In the genomic region with DNA sequence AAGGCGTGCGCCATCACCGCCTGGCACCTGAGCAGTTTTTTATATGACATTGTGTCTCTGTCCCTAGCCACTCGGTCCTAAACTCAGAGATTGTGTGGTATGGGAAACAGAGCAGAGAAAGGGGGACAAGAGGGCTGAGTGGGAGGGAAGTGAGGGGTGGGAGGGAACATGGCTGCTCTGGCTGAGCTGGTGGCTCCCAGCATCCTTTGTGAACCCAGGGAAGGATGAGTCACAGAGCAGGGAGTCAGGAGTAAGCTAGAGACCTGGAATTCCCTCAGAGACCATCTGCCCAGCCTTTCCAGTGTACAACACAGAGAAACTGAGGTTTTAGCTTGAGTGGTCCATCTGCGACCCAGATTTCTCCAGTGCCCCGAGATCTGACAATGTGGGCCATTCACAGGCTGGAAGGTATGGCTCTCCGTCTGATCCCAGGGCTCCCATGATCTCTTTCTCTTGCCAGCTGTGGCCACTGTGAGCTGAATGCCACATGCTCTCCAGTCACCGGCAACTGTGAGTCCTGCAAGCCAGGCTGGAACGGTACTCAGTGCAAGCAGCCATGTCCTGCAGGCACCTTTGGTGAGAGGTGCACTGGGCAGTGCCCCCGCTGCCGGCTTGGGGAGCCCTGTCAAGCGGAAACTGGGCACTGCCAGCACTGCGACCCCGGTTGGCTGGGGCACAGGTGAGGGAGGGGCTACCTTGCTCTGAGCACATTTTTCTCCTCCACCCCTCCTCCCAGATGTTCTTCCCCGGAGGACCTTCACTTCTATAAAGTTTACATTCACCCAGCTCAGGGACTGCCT, we compare ENCODE assay signal across 22 mouse cellular contexts. TPM values are rescaled to one million over a fixed set of nuclear protein-coding genes. Genes with fewer than 3 reads are reported as not detected.
DNase-seq lines count a peak whose midpoint lies in the region; ATAC-seq and TF ChIP-seq lines count a peak whose summit lies in the region.
"Had no signal": no experiment of that assay in that cellular context is flagged by ENCODE, and none has a peak within 500 bp of the region (broad histone marks: within the 10 kb centered on the region; RNA-seq: fewer than 3 reads in every experiment).

No protein-coding gene starts in this region.

- H3K4me1 ChIP-seq in kidney, adult 2 months (ENCODE audit: control insufficient read depth, insufficient read depth, low read length), result no peaks in the 10 kb centered on the region
- H3K4me1 ChIP-seq in E14TG2a.4 (replicated peaks; ENCODE audit: low read depth, low read length), result peaks cover 20% of the 10 kb centered on the region
- no peaks in the 10 kb centered on the region; a peak in 1 of 4 replicates for H3K4me1 ChIP-seq in ES-E14 (ENCODE audit: control insufficient read depth in 2 of 2, insufficient read depth in 2 of 2, low read length in 2 of 2, poor library complexity in 1 of 2)
- H3K4me1 ChIP-seq in limb, embryonic 11.5 days (ENCODE audit: control insufficient read depth, insufficient read depth, low read length), result no peaks in the 10 kb centered on the region
- H3K4me1 ChIP-seq: embryonic facial prominence, embryonic 12.5 days; forebrain, embryonic 15.5 days; liver, embryonic 13.5 days had no signal

- no peak overlapping the region for H3K27ac ChIP-seq in kidney, adult 2 months (ENCODE audit: insufficient read depth, low read depth, low read length)
- no peak overlapping the region for H3K27ac ChIP-seq in ES-E14 (ENCODE audit: insufficient read depth, low read depth, low read length, poor library complexity, severe bottlenecking)
- no peak overlapping the region for H3K27ac ChIP-seq in limb, embryonic 11.5 days (replicated peaks; ENCODE audit: low read depth, low read length)
- H3K27ac ChIP-seq: embryonic facial prominence, embryonic 12.5 days; forebrain, embryonic 15.5 days; layer of hippocampus, adult 2 months; liver, embryonic 13.5 days; macrophage; midbrain, embryonic 10.5 days had no signal

- peak overlapping the region; percentile 7; the same call in 1 of the 2 replicates for H3K9ac ChIP-seq in ES-E14 (ENCODE audit: insufficient read depth, low read depth, low read length, poor library complexity, severe bottlenecking)
- peak overlapping the region; percentile 18; the same call in 1 of the 2 replicates for H3K9ac ChIP-seq in limb, embryonic 11.5 days (ENCODE audit: low read length)
- H3K9ac ChIP-seq: embryonic facial prominence, embryonic 12.5 days; forebrain, embryonic 15.5 days; liver, embryonic 13.5 days; lung, embryonic 14.5 days had no signal

- H3K9me3 ChIP-seq in E14TG2a.4 (ENCODE audit: low read length) (no peaks in the 10 kb centered on the region), ES-E14 (ENCODE audit: control insufficient read depth, insufficient read depth, low read depth, low read length) (no peaks in the 10 kb centered on the region)
- H3K9me3 ChIP-seq in limb, embryonic 11.5 days (ENCODE audit: control insufficient read depth, low read length), result no peaks in the 10 kb centered on the region
- H3K9me3 ChIP-seq: embryonic facial prominence, embryonic 12.5 days; forebrain, embryonic 15.5 days; liver, embryonic 13.5 days; midbrain, embryonic 10.5 days had no signal

- no peak for TF ChIP-seq CTCF in kidney, adult 2 months (conservative IDR thresholded peaks at IDR 0.05; ENCODE audit: insufficient read depth, insufficient read length, low read depth, low read length)
- TF ChIP-seq CTCF in E14TG2a.4 (conservative IDR thresholded peaks at IDR 0.05; ENCODE audit: low read length), result no peak

- peak; percentile 2 for TF ChIP-seq POLR2A in kidney, adult 2 months (IDR thresholded peaks at IDR 0.05; ENCODE audit: low read depth, low read length)

- H3K36me3 ChIP-seq in kidney, adult 2 months (ENCODE audit: control insufficient read depth, insufficient read depth, low read length), result no peaks in the 10 kb centered on the region
- no peaks in the 10 kb centered on the region for H3K36me3 ChIP-seq in E14TG2a.4 (ENCODE audit: insufficient read depth, low read length)
- H3K36me3 ChIP-seq in ES-E14 (ENCODE audit: control insufficient read depth, insufficient read depth, low read length, poor library complexity, severe bottlenecking), result no peaks in the 10 kb centered on the region
- H3K36me3 ChIP-seq in limb, embryonic 11.5 days (ENCODE audit: control insufficient read depth, insufficient read depth, low read length), result no peaks in the 10 kb centered on the region
- H3K36me3 ChIP-seq: forebrain, embryonic 15.5 days; liver, embryonic 13.5 days; midbrain, embryonic 10.5 days had no signal

- in situ Hi-C loops in ES-E14 (cut with MboI; ENCODE audit: low sequenced_read_pairs in 2 of 2, unreplicated experiment in 2 of 2), result no loop called here

- ATAC-seq in limb, embryonic 11.5 days (ENCODE audit: insufficient number of reproducible peaks, low FRiP score, low TSS enrichment, low read depth), result no peak
- ATAC-seq: forebrain, embryonic 15.5 days; hindbrain, embryonic 16.5 days had no signal

- H3K4me2 ChIP-seq in limb, embryonic 11.5 days (ENCODE audit: low read depth, severe bottlenecking), result no peak overlapping the region
- H3K4me2 ChIP-seq: embryonic facial prominence, embryonic 12.5 days; forebrain, embryonic 15.5 days; liver, embryonic 13.5 days; lung, embryonic 14.5 days had no signal

- no peak overlapping the region for H3K4me3 ChIP-seq in kidney, adult 2 months (ENCODE audit: insufficient read depth, low read depth, low read length)
- peak overlapping the region; percentile 64 for H3K4me3 ChIP-seq in E14TG2a.4 (replicated peaks; ENCODE audit: low read length)
- H3K4me3 ChIP-seq in ES-E14 (ENCODE audit: insufficient read depth in 1 of 2, low read depth in 1 of 2, low read length in 2 of 2, poor library complexity in 1 of 2, severe bottlenecking in 1 of 2), result peak overlapping the region; percentile 6 to 27; a peak in 2 of 4 replicates
- no peak overlapping the region for H3K4me3 ChIP-seq in limb, embryonic 11.5 days (ENCODE audit: low read depth, low read length)
- H3K4me3 ChIP-seq: embryonic facial prominence, embryonic 12.5 days; erythroblast, embryonic 14.5 days; forebrain, embryonic 15.5 days; layer of hippocampus, adult 2 months; liver, embryonic 13.5 days; midbrain, embryonic 10.5 days had no signal

- 56% methylated on average over 15 of the region's 15 CpGs for WGBS in kidney, adult 2 months
- WGBS in limb, embryonic 11.5 days, result 79% methylated on average over 15 of the region's 15 CpGs

- no peak for DNase-seq in kidney, adult 2 months
- DNase-seq in kidney, adult 11 months, result no peak
- DNase-seq in ES-E14 (ENCODE audit: low read depth, low spot score), result no peak
- no peak for DNase-seq in limb, embryonic 11.5 days (ENCODE audit: low spot score)
- DNase-seq in gastrocnemius, adult 18-20 months (ENCODE audit: low spot score), result no peak
- DNase-seq in gastrocnemius, postnatal 25 days, result no peak
- DNase-seq: cerebellum, adult 9-10 months; heart, postnatal 4 days; kidney, adult 9 months; layer of hippocampus, postnatal 36 days; liver, embryonic 13.5 days; lung, embryonic 14.5 days; thymus, postnatal 4 days had no signal

- no peaks in the 10 kb centered on the region for H3K27me3 ChIP-seq in kidney, adult 2 months (replicated peaks; ENCODE audit: control insufficient read depth, insufficient read depth, low read length)
- H3K27me3 ChIP-seq in E14TG2a.4 (ENCODE audit: insufficient read depth, low read length), result peaks cover 10% of the 10 kb centered on the region
- H3K27me3 ChIP-seq in limb, embryonic 11.5 days (ENCODE audit: control insufficient read depth, insufficient read depth, low read length), result no peaks in the 10 kb centered on the region
- H3K27me3 ChIP-seq: embryonic facial prominence, embryonic 12.5 days; forebrain, embryonic 15.5 days; liver, embryonic 13.5 days had no signal

TF ChIP-seq in ES-E14, 5 proteins besides CTCF, POLR2A, EP300 and RAD21:
- TF ChIP-seq HCFC1 (IDR thresholded peaks at IDR 0.05; ENCODE audit: borderline replicate concordance, insufficient read depth, low read length) (no peak), ZNF384 (IDR thresholded peaks at IDR 0.05; ENCODE audit: low read depth, low read length) (no peak), ZC3H11A (IDR thresholded peaks at IDR 0.05; ENCODE audit: borderline replicate concordance, low read depth, low read length) (no peak)

RNA-seq across cellular contexts. Expression of gene Scarf1, which starts 6.7 kb away (rescaled TPM):
- 13.3 and 17.3 TPM in 2 replicates for polyA plus RNA-seq in kidney, adult 2 months (2012; rRNA removed)
- total RNA-seq in ES-E14 (2012; rRNA removed), result 3.1 and 4.3 TPM in 2 replicates
- polyA plus RNA-seq in limb, embryonic 11.5 days (2014; fragmentation: Nextera tagmentation; extraction: Ambion mirVana), result 4.5 and 4.7 TPM in 2 replicates
- 1 to 10 TPM; 2.4 to 3.3 TPM for total RNA-seq in gastrocnemius, adult 18-20 months (2021)
- 1 to 10 TPM; 3.2 to 4.7 TPM for total RNA-seq in gastrocnemius, postnatal 25 days (2021)
- total RNA-seq: monocyte, adult 5-6 weeks had no signal

RNA-seq across cellular contexts. Expression of gene Rilp, which starts 10.1 kb away (rescaled TPM):
- polyA plus RNA-seq in kidney, adult 2 months (2012; rRNA removed), result 19.3 and 19.8 TPM in 2 replicates
- total RNA-seq in ES-E14 (2012; rRNA removed), result 0.79 and 0.89 TPM in 2 replicates
- 0.50 and 0.59 TPM in 2 replicates for polyA plus RNA-seq in limb, embryonic 11.5 days (2014; fragmentation: Nextera tagmentation; extraction: Ambion mirVana)
- 10 to 100 TPM; 31.5 to 32.4 TPM for total RNA-seq in gastrocnemius, adult 18-20 months (2021)
- total RNA-seq in gastrocnemius, postnatal 25 days (2021), result 10 to 100 TPM; 39.2 to 42.8 TPM

RNA-seq across cellular contexts. Expression of gene Slc43a2, which starts 11.5 kb away (rescaled TPM):
- 148 and 174 TPM in 2 replicates for polyA plus RNA-seq in kidney, adult 2 months (2012; rRNA removed)
- 24.8 and 32.5 TPM in 2 replicates for total RNA-seq in ES-E14 (2012; rRNA removed)
- polyA plus RNA-seq in limb, embryonic 11.5 days (2014; fragmentation: Nextera tagmentation; extraction: Ambion mirVana), result 4.0 and 4.2 TPM in 2 replicates
- 10 to 100 TPM; 24.0 to 32.2 TPM for total RNA-seq in gastrocnemius, adult 18-20 months (2021)
- 10 to 100 TPM; 23.5 to 26.8 TPM for total RNA-seq in gastrocnemius, postnatal 25 days (2021)

RNA-seq across cellular contexts. Expression of gene Prpf8, which starts 33.4 kb away (rescaled TPM):
- 88.0 and 92.7 TPM in 2 replicates for polyA plus RNA-seq in kidney, adult 2 months (2012; rRNA removed)
- 256 and 338 TPM in 2 replicates for total RNA-seq in ES-E14 (2012; rRNA removed)
- polyA plus RNA-seq in limb, embryonic 11.5 days (2014; fragmentation: Nextera tagmentation; extraction: Ambion mirVana), result 111 and 123 TPM in 2 replicates
- total RNA-seq in gastrocnemius, adult 18-20 months (2021), result 10 to 100 TPM; 70.1 to 70.9 TPM
- 10 to 100 TPM; 56.9 to 59.4 TPM for total RNA-seq in gastrocnemius, postnatal 25 days (2021)

RNA-seq across cellular contexts. Expression of gene Tlcd2, which starts 58.5 kb away (rescaled TPM):
- polyA plus RNA-seq in kidney, adult 2 months (2012; rRNA removed), result 14.2 and 14.6 TPM in 2 replicates
- 5.9 and 6.6 TPM in 2 replicates for total RNA-seq in ES-E14 (2012; rRNA removed)
- polyA plus RNA-seq in limb, embryonic 11.5 days (2014; fragmentation: Nextera tagmentation; extraction: Ambion mirVana), result 10.4 and 11.3 TPM in 2 replicates
- total RNA-seq in gastrocnemius, adult 18-20 months (2021), result 1 to 10 TPM; 2.6 to 2.9 TPM
- total RNA-seq in gastrocnemius, postnatal 25 days (2021), result 1 to 10 TPM; 3.9 to 6.9 TPM

Comparison
In these comparisons a context has a peak if more than half of its experiments do, and no peak if none do; other contexts are left out.
1. H3K4me3 ChIP-seq: peak in E14TG2a.4 (single experiment) and ES-E14 (2 of 2); none in kidney, adult 2 months (single experiment) and limb, embryonic 11.5 days (single experiment).
2. RNA of gene Rilp, which starts 10.1 kb away (total RNA-seq): 39.2 to 42.8 TPM in gastrocnemius, postnatal 25 days and 31.5 to 32.4 TPM in gastrocnemius, adult 18-20 months; 0.79 to 0.89 TPM in ES-E14; every median in the first group is over 10 times any median in the second.